Mouse (Mus musculus) gastrocnemius, adult 2 months (tissue): Measurements from ENCODE around the gene Slfn14. TPM values are rescaled to one million over a fixed set of nuclear protein-coding genes. Genes with fewer than 3 reads are reported as not detected.

ENCODE experiments used
- DNase-seq: peaks from one replicate; pipeline ENCODE4 v3.0.0; 2022
- H3K27ac ChIP-seq: fragments of 200-600 bp; 2 replicates; pipeline ENCODE4 v1.8.1; 2022; ENCODE audit warnings: mild to moderate bottlenecking
- H3K4me3 ChIP-seq: fragments of 200-600 bp; 2 replicates; pipeline ENCODE4 v1.8.1; 2022; ENCODE audit warnings: mild to moderate bottlenecking, moderate library complexity
- CTCF ChIP-seq: fragments of 200-600 bp; IDR thresholded peaks from 2 replicates; pipeline ENCODE4 v1.8.1; 2022; ENCODE audit warnings: antibody characterized with exemption, mild to moderate bottlenecking, moderate library complexity
- intact Hi-C: fragments of 180-260 bp; cut with DNase I; formaldehyde crosslinking; loops from one replicate; pipeline ENCODE4 v1.15.1; 2025
- total RNA-seq, 2 experiments: library from RNA; stranded (reverse); gene quantifications; 2 replicates each; pipeline ENCODE4 v1.2.3; 2021

Slfn14 gene
- total RNA-seq, 2 experiments from 2014 or later: not detected

DNA sequence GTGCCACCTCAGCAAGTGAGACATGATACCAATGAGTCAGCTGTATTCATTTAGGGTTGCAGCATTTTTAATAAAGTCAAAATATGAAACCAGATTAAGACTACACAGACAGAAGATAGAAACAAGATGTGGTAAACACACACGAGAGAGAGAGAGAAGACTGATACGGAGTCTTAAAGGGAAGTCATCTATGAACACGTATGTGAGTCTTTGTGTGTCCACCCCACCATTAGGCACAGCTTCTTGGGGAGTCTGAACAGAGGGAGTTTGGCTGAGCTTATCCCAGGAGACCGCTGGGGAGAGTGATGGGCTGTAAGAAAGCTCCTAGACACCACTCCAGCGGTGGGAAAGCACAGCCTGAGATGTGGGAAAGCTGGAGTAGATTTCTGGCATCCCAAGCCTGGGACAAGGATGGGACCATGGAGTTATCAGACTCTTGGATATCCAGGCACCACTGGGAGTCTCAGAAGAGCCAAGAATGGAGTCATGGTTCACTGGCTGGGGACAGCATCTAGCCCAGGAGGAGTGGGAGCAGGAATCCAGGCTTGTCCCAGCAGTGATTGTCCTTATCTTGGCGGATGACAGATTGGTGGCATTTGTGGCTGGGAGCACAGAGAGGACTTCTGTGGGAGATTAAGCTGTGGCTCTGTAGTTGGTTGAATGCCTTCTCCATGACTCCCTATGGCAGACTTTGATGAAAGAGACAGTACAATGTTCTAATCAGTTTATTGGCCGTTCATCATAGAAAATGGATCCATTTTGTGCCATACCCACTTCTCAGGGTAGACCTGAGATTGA is 58.4 kb downstream of the Slfn14 start:
- no peak for TF ChIP-seq CTCF
- Histone ChIP-seq H3K27ac (no peak overlapping the region), H3K4me3 (no peak overlapping the region)
- no peak for DNase-seq
- intact Hi-C loops: no loop called here

DNA sequence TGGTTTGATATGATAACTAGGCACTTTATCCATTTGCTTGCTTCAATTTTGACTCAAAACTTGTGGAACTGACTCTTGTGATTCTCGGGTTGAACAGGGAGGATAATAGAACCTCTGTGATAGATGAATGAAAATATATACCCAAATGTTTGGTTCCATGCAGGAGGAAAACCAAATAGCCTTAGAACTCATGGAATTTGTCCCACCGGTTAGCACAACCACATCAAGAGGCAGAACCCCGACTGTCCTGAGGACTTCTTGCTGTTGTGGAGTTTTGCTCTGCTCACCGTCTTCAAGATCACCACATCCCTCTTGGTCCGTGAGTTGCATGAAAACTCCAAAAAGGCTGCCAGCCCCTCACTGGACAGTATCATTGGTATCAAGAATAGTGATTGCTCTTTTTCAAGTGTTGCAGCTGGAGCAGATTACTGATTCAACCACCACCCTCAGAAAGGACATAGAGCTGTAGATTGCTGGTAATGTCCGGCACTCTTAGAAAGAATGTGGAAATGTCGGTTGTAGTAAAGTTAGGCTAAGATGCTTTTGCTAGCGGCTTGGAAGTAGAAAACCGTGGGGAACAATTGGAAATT is 61.1 kb downstream of the Slfn14 start:
- Histone ChIP-seq H3K27ac (no peak overlapping the region), H3K4me3 (no peak overlapping the region)
- no peak for TF ChIP-seq CTCF
- intact Hi-C loops: no loop called here
- DNase-seq: no peak

Other genes with a start within 250 kb of the Slfn14 start
- 1 to 10 TPM in 1 of 2 experiments, under 1 TPM in 1; 0.48 to 1.1 TPM for gene Slfn2, start 221.6 kb downstream of the Slfn14 start, total RNA-seq
- not detected for gene Slfn1, start 169.9 kb downstream of the Slfn14 start, total RNA-seq
- under 1 TPM; 0.05 to 0.06 TPM for gene Slfn4, start 111.5 kb downstream of the Slfn14 start, total RNA-seq
- 1 to 10 TPM in 1 of 2 experiments, under 1 TPM in 1; 0.99 to 1.1 TPM for gene Slfn3, start 95.4 kb downstream of the Slfn14 start, total RNA-seq
- 10 to 100 TPM; 28.8 to 36.0 TPM for gene Ap2b1, start 12.3 kb upstream of the Slfn14 start, total RNA-seq
- 10 to 100 TPM; 10.7 to 15.1 TPM for gene Pex12, start 15.9 kb upstream of the Slfn14 start, total RNA-seq
- gene Rasl10b, start 122.4 kb upstream of the Slfn14 start, total RNA-seq: under 1 TPM; 0.36 to 0.50 TPM
- not detected for gene Gas2l2, start 142.7 kb upstream of the Slfn14 start, total RNA-seq
- not detected for gene 1700020L24Rik, start 151.0 kb upstream of the Slfn14 start, total RNA-seq
- gene Mmp28, start 176.3 kb upstream of the Slfn14 start, total RNA-seq: 1 to 10 TPM; 1.9 to 3.2 TPM
- gene Taf15, start 186.4 kb upstream of the Slfn14 start, total RNA-seq: 10 to 100 TPM; 27.1 to 30.5 TPM
- not detected for gene Heatr9, start 235.4 kb upstream of the Slfn14 start, total RNA-seq
- not detected for gene Ccl5, start 243.8 kb upstream of the Slfn14 start, total RNA-seq